Mouse (Mus musculus): ENCODE measurements around the gene Lrrc3c. TPM values are rescaled to one million over a fixed set of nuclear protein-coding genes. Genes with fewer than 3 reads are reported as not detected.

The Lrrc3c gene
- under 1 TPM in 1 of 2 experiments, not detected in 1; 0.23 TPM for polyA plus RNA-seq (2017; shearing (Covaris generic))

GRCm38 (mm10) chr11:98597991-98598390 lies at the start of gene Lrrc3c:
TSS of gene Lrrc3c (plus strand) at chr11:98598291.

GRCm38 (mm10) chr11:98550975-98551828 lies 46.9 kb upstream of the Lrrc3c start, which contains the start of gene Zpbp2:
TSS of gene Zpbp2 (plus strand) at chr11:98551097.

GRCm38 (mm10) chr11:98586892-98587563 lies 11.1 kb upstream of the Lrrc3c start, which contains the start of gene Ormdl3:
TSS of gene Ormdl3 (minus strand) at chr11:98587368.

GRCm38 (mm10) chr11:98625611-98626410 lies 27.7 kb downstream of the Lrrc3c start, which contains the start of the genes Gm12355 and Gsdma3:
TSS of gene Gm12355 (minus strand) at chr11:98625661.
TSS of gene Gsdma3 (plus strand) at chr11:98626360.

GRCm38 (mm10) chr11:98646459-98646858 lies 48.4 kb downstream of the Lrrc3c start, which contains the start of gene Gsdma2:
TSS of gene Gsdma2 (plus strand) at chr11:98646759.

Other genes with a start within 250 kb of the Lrrc3c start
- 1 to 10 TPM; 1.5 to 3.9 TPM for gene Ppp1r1b, start 249.9 kb upstream of the Lrrc3c start, polyA plus RNA-seq (2017; shearing (Covaris generic))
- gene Stard3, start 239.9 kb upstream of the Lrrc3c start, polyA plus RNA-seq (2017; shearing (Covaris generic)), result 10 to 100 TPM; 61.8 to 64.9 TPM
- 1 to 10 TPM in 1 of 2 experiments, not detected in 1; 1.0 TPM for gene Tcap, start 214.5 kb upstream of the Lrrc3c start, polyA plus RNA-seq (2017; shearing (Covaris generic))
- gene Pnmt, start 211.8 kb upstream of the Lrrc3c start, polyA plus RNA-seq (2017; shearing (Covaris generic)), result not detected
- 10 to 100 TPM; 12.6 to 13.7 TPM for gene Pgap3, start 197.8 kb upstream of the Lrrc3c start, polyA plus RNA-seq (2017; shearing (Covaris generic))
- gene Erbb2, start 185.8 kb upstream of the Lrrc3c start, polyA plus RNA-seq (2017; shearing (Covaris generic)), result under 1 TPM; 0.16 to 0.22 TPM
- gene Mien1, start 159.3 kb upstream of the Lrrc3c start, polyA plus RNA-seq (2017; shearing (Covaris generic)), result 100 to 1,000 TPM; 141 to 157 TPM
- 1 to 10 TPM; 1.5 to 6.5 TPM for gene Grb7, start 151.9 kb upstream of the Lrrc3c start, polyA plus RNA-seq (2017; shearing (Covaris generic))
- 10 to 100 TPM; 40.9 to 85.7 TPM for gene Ikzf3, start 52.3 kb upstream of the Lrrc3c start, polyA plus RNA-seq (2017; shearing (Covaris generic))
- 1 to 10 TPM; 3.0 to 3.7 TPM for gene Zpbp2, start 47.2 kb upstream of the Lrrc3c start, polyA plus RNA-seq (2017; shearing (Covaris generic))
- 10 to 100 TPM; 62.2 to 78.9 TPM for gene Ormdl3, start 10.9 kb upstream of the Lrrc3c start, polyA plus RNA-seq (2017; shearing (Covaris generic))
- gene Gm12355, start 27.4 kb downstream of the Lrrc3c start, polyA plus RNA-seq (2017; shearing (Covaris generic)), result 1 to 10 TPM; 2.4 to 8.5 TPM
- gene Gsdma3, start 28.1 kb downstream of the Lrrc3c start, polyA plus RNA-seq (2017; shearing (Covaris generic)), result not detected
- gene Gsdma2, start 48.5 kb downstream of the Lrrc3c start, polyA plus RNA-seq (2017; shearing (Covaris generic)), result 1 to 10 TPM in 1 of 2 experiments, under 1 TPM in 1; 0.11 to 2.6 TPM
- gene Gsdma, start 66.1 kb downstream of the Lrrc3c start, polyA plus RNA-seq (2017; shearing (Covaris generic)), result 1 to 10 TPM in 1 of 2 experiments, under 1 TPM in 1; 0.06 to 1.4 TPM
- gene Psmd3, start 84.3 kb downstream of the Lrrc3c start, polyA plus RNA-seq (2017; shearing (Covaris generic)), result 100 to 1,000 TPM; 126 to 133 TPM
- not detected for gene Csf3, start 103.0 kb downstream of the Lrrc3c start, polyA plus RNA-seq (2017; shearing (Covaris generic))
- gene Med24, start 131.1 kb downstream of the Lrrc3c start, polyA plus RNA-seq (2017; shearing (Covaris generic)), result 10 to 100 TPM; 47.7 to 56.0 TPM
- 1 to 10 TPM; 7.2 to 7.7 TPM for gene Thra, start 142.3 kb downstream of the Lrrc3c start, polyA plus RNA-seq (2017; shearing (Covaris generic))
- gene Nr1d1, start 177.0 kb downstream of the Lrrc3c start, polyA plus RNA-seq (2017; shearing (Covaris generic)), result 10 to 100 TPM in 1 of 2 experiments, 1 to 10 TPM in 1; 8.1 to 10.2 TPM
- 10 to 100 TPM; 24.2 to 25.3 TPM for gene Msl1, start 197.2 kb downstream of the Lrrc3c start, polyA plus RNA-seq (2017; shearing (Covaris generic))
- 10 to 100 TPM; 72.0 to 82.4 TPM for gene Casc3, start 206.6 kb downstream of the Lrrc3c start, polyA plus RNA-seq (2017; shearing (Covaris generic))
- under 1 TPM; 0.60 to 0.95 TPM for gene Rapgefl1, start 238.5 kb downstream of the Lrrc3c start, polyA plus RNA-seq (2017; shearing (Covaris generic))

Data from inflammation-experienced regulatory T-cells (primary cell).